Mouse (Mus musculus) CH12.LX (cell line): ENCODE measurements around the gene Gm37240. TPM values are rescaled to one million over a fixed set of nuclear protein-coding genes. Genes with fewer than 3 reads are reported as not detected.

Source experiments
- DNase-seq: peaks from one replicate; pipeline ENCODE4 v3.0.0-alpha.2; 2013; ENCODE audit errors: extremely low read depth
- H3K27ac ChIP-seq: 2 replicates; pipeline ENCODE4 v1.5.1; 2012; ENCODE audit warnings: low read depth, mild to moderate bottlenecking, control low read depth, moderate library complexity; ENCODE audit not compliant: insufficient read depth
- H3K27me3 ChIP-seq: replicated peaks from 2 replicates; pipeline ENCODE3; 2012; ENCODE audit warnings: inconsistent platforms
- H3K36me3 ChIP-seq, 2 experiments: replicated peaks in 1 of 2; 2 replicates each; pipeline versions ENCODE3 to v1.6.1; 2012; ENCODE audit warnings: inconsistent platforms in 1 of 2, low read length in 1 of 2, mild to moderate bottlenecking in 1 of 2, mixed read lengths in 1 of 2, moderate library complexity in 1 of 2; ENCODE audit not compliant: control insufficient read depth in 1 of 2, insufficient read depth in 1 of 2
- H3K4me1 ChIP-seq, 2 experiments: 2 replicates each; pipeline ENCODE4 v1.6.1; 2012; ENCODE audit warnings: inconsistent platforms in 1 of 2, moderate library complexity in 1 of 2; ENCODE audit not compliant: insufficient read depth in 2 of 2, control insufficient read depth in 1 of 2
- H3K4me2 ChIP-seq: 2 replicates; pipeline ENCODE4 v1.6.1; 2012; ENCODE audit warnings: low read depth, mild to moderate bottlenecking, control low read depth; ENCODE audit not compliant: poor library complexity, insufficient read depth, severe bottlenecking
- H3K4me3 ChIP-seq, 3 experiments: fragments of 150-350 bp in 1 of 3; sonication (generic) in 1 of 3; replicated peaks in 1 of 3; 2 replicates each; pipeline versions ENCODE3 to v1.5.1; 2011 to 2012; ENCODE audit warnings: low read depth in 2 of 3, low read length in 2 of 3, mild to moderate bottlenecking in 2 of 3, moderate library complexity in 2 of 3, control low read depth in 1 of 3, improper control_type of control experiment in 1 of 3, inconsistent platforms in 1 of 3, mixed read lengths in 1 of 3; ENCODE audit not compliant: poor library complexity in 1 of 3
- H3K79me2 ChIP-seq: replicated peaks from 2 replicates; pipeline ENCODE4 v1.6.1; 2012; ENCODE audit warnings: mild to moderate bottlenecking, moderate library complexity; ENCODE audit not compliant: control insufficient read depth, poor library complexity, insufficient read depth, severe bottlenecking; ENCODE audit errors: extremely low read depth
- H3K9ac ChIP-seq: 2 replicates; pipeline ENCODE4 v1.6.1; 2012; ENCODE audit warnings: low read depth, mild to moderate bottlenecking, control low read depth, moderate library complexity; ENCODE audit not compliant: insufficient read depth
- H3K9me3 ChIP-seq: replicated peaks from 2 replicates; pipeline ENCODE3; 2012; ENCODE audit warnings: low read length, inconsistent platforms, mixed read lengths
- BHLHE40 ChIP-seq: IDR thresholded peaks from 2 replicates; pipeline ENCODE4 v1.6.1; 2011; ENCODE audit warnings: mild to moderate bottlenecking, low read depth, low read length, improper control_type of control experiment
- CHD1 ChIP-seq: IDR thresholded peaks from 2 replicates; pipeline ENCODE4 v1.6.1; 2012; ENCODE audit warnings: low read depth, low read length, improper control_type of control experiment, inconsistent platforms
- CHD2 ChIP-seq: IDR thresholded peaks from 2 replicates; pipeline ENCODE4 v1.6.1; 2011; ENCODE audit warnings: low read length, improper control_type of control experiment
- CTCF ChIP-seq, 2 experiments: IDR thresholded peaks in 1 of 2; conservative IDR thresholded peaks in 1 of 2; 2 replicates each; pipeline ENCODE4 v1.5.1; 2011 to 2012; ENCODE audit warnings: low read depth in 2 of 2, low read length in 2 of 2, improper control_type of control experiment in 1 of 2, inconsistent platforms in 1 of 2, mild to moderate bottlenecking in 1 of 2, moderate library complexity in 1 of 2
- E2F4 ChIP-seq: IDR thresholded peaks from 2 replicates; pipeline ENCODE4 v1.6.1; 2011; ENCODE audit warnings: low read depth, low read length, improper control_type of control experiment; ENCODE audit not compliant: insufficient replicate concordance
- ELF1 ChIP-seq: IDR thresholded peaks from 2 replicates; pipeline ENCODE4 v1.6.1; 2014; ENCODE audit warnings: low read depth, mild to moderate bottlenecking, inconsistent platforms, low read length, improper control_type of control experiment
- EP300 ChIP-seq: IDR thresholded peaks from 2 replicates; pipeline ENCODE4 v1.6.1; 2011; ENCODE audit warnings: low read length, improper control_type of control experiment
- ETS1 ChIP-seq: conservative IDR thresholded peaks from 2 replicates; pipeline ENCODE4 v1.6.1; 2012; ENCODE audit warnings: low read depth, mild to moderate bottlenecking, inconsistent platforms, low read length, improper control_type of control experiment, moderate library complexity
- HCFC1 ChIP-seq: IDR thresholded peaks from 2 replicates; pipeline ENCODE4 v1.6.1; 2012; ENCODE audit warnings: low read depth, mild to moderate bottlenecking, inconsistent platforms, low read length, improper control_type of control experiment
- IRF4 ChIP-seq: IDR thresholded peaks from 2 replicates; pipeline ENCODE4 v1.6.1; 2014; ENCODE audit warnings: low read depth, mild to moderate bottlenecking, inconsistent platforms, low read length, improper control_type of control experiment
- JUN ChIP-seq: IDR thresholded peaks from 2 replicates; pipeline ENCODE4 v1.6.1; 2011; ENCODE audit warnings: low read depth, mild to moderate bottlenecking, low read length, improper control_type of control experiment, moderate library complexity; ENCODE audit not compliant: insufficient read depth
- KAT2A ChIP-seq: IDR thresholded peaks from 2 replicates; pipeline ENCODE4 v1.6.1; 2012; ENCODE audit warnings: low read length, improper control_type of control experiment, inconsistent platforms; ENCODE audit not compliant: insufficient replicate concordance
- MAFK ChIP-seq: IDR thresholded peaks from 2 replicates; pipeline ENCODE4 v1.6.1; 2011; ENCODE audit warnings: low read length, improper control_type of control experiment; ENCODE audit not compliant: insufficient replicate concordance
- MAZ ChIP-seq: IDR thresholded peaks from 2 replicates; pipeline ENCODE4 v1.6.1; 2012; ENCODE audit warnings: low read depth, mild to moderate bottlenecking, inconsistent platforms, low read length, improper control_type of control experiment, moderate library complexity
- MEF2A ChIP-seq: IDR thresholded peaks from 2 replicates; pipeline ENCODE4 v1.6.1; 2014; ENCODE audit warnings: low read depth, mild to moderate bottlenecking, inconsistent platforms, low read length, improper control_type of control experiment, borderline replicate concordance
- MXI1 ChIP-seq: IDR thresholded peaks from 2 replicates; pipeline ENCODE4 v1.6.1; 2011; ENCODE audit warnings: mild to moderate bottlenecking, low read depth, low read length, improper control_type of control experiment
- MYC ChIP-seq: IDR thresholded peaks from 2 replicates; pipeline ENCODE4 v1.6.1; 2011; ENCODE audit warnings: low read depth, mild to moderate bottlenecking, improper control_type of control experiment, low read length
- NRF1 ChIP-seq: IDR thresholded peaks from 2 replicates; pipeline ENCODE4 v1.6.1; 2014; ENCODE audit warnings: low read depth, mild to moderate bottlenecking, inconsistent platforms, low read length, improper control_type of control experiment, moderate library complexity
- PAX5 ChIP-seq: IDR thresholded peaks from 2 replicates; pipeline ENCODE4 v1.6.1; 2012; ENCODE audit warnings: low read length, inconsistent platforms, mixed read lengths
- POLR2A ChIP-seq: IDR thresholded peaks from 2 replicates; pipeline ENCODE4 v1.6.1; 2011; ENCODE audit warnings: low read depth, mild to moderate bottlenecking, improper control_type of control experiment, low read length
- POLR2AphosphoS2 ChIP-seq: IDR thresholded peaks from 2 replicates; pipeline ENCODE4 v1.6.1; 2011; ENCODE audit warnings: low read depth, low read length, improper control_type of control experiment
- RAD21 ChIP-seq: IDR thresholded peaks from 2 replicates; pipeline ENCODE4 v1.6.1; 2011; ENCODE audit warnings: low read depth, mild to moderate bottlenecking, low read length, improper control_type of control experiment, moderate library complexity
- RCOR1 ChIP-seq: conservative IDR thresholded peaks from 2 replicates; pipeline ENCODE4 v1.6.1; 2012; ENCODE audit warnings: low read depth, mild to moderate bottlenecking, inconsistent platforms, low read length, improper control_type of control experiment
- SIN3A ChIP-seq: IDR thresholded peaks from 2 replicates; pipeline ENCODE4 v1.6.1; 2012; ENCODE audit warnings: low read length, improper control_type of control experiment, inconsistent platforms
- SMC3 ChIP-seq: IDR thresholded peaks from 2 replicates; pipeline ENCODE4 v1.6.1; 2011; ENCODE audit warnings: low read depth, low read length, improper control_type of control experiment
- TBP ChIP-seq: conservative IDR thresholded peaks from 2 replicates; pipeline ENCODE4 v1.6.1; 2011; ENCODE audit warnings: low read depth, low read length, improper control_type of control experiment
- TCF12 ChIP-seq: IDR thresholded peaks from 2 replicates; pipeline ENCODE4 v1.6.1; 2014; ENCODE audit warnings: low read depth, mild to moderate bottlenecking, inconsistent platforms, low read length, improper control_type of control experiment
- USF1 ChIP-seq: IDR thresholded peaks from 2 replicates; pipeline ENCODE4 v1.6.1; 2014; ENCODE audit warnings: low read depth, mild to moderate bottlenecking, inconsistent platforms, low read length, improper control_type of control experiment
- ZC3H11A ChIP-seq: IDR thresholded peaks from 2 replicates; pipeline ENCODE4 v1.6.1; 2012; ENCODE audit warnings: low read depth, mild to moderate bottlenecking, inconsistent platforms, low read length, improper control_type of control experiment
- ZKSCAN1 ChIP-seq: IDR thresholded peaks from 2 replicates; pipeline ENCODE4 v1.6.1; 2012; ENCODE audit warnings: low read depth, inconsistent platforms, low read length, improper control_type of control experiment, borderline replicate concordance
- ZNF384 ChIP-seq: IDR thresholded peaks from 2 replicates; pipeline ENCODE4 v1.6.1; 2012; ENCODE audit warnings: low read depth, low read length, improper control_type of control experiment, inconsistent platforms
- dilution Hi-C: fragments of 300-500 bp; cut with MboI; formaldehyde crosslinking; loops from 2 replicates; pipeline ENCODE4 v1.14.3; 2020; ENCODE audit warnings: low sequenced_read_pairs; ENCODE audit not compliant: extremely low pct_unique_long_range_greater_than_20kb, extremely low pct_ligation_motif_present
- in situ Hi-C: fragments of 300-500 bp; cut with MboI; formaldehyde crosslinking; loops from 3 replicates; pipeline ENCODE4 v1.14.3; 2019; ENCODE audit warnings: low sequenced_read_pairs, low pct_ligation_motif_present, low pct_unique_long_range_greater_than_20kb, mixed read lengths
- polyA plus RNA-seq: library from polyadenylated mRNA; unstranded; fragments of >175 nt; gene quantifications from 2 replicates; pipeline ENCODE4 v1.2.1, GENCODE M21; 2012; ENCODE audit warnings: low read depth; ENCODE audit not compliant: insufficient read length
- total RNA-seq, 2 experiments: library from RNA; depleted of rRNA; stranded (reverse); fragments of 300-350 nt in 1 of 2; fragments of >200 nt in 1 of 2; gene quantifications; 2 replicates each; pipeline ENCODE4 v1.2.3; 2012 to 2014

Gm37240 gene
- total and polyA plus RNA-seq, 3 experiments, result 0.08 to 0.19 (median 0.14) TPM

DNA sequence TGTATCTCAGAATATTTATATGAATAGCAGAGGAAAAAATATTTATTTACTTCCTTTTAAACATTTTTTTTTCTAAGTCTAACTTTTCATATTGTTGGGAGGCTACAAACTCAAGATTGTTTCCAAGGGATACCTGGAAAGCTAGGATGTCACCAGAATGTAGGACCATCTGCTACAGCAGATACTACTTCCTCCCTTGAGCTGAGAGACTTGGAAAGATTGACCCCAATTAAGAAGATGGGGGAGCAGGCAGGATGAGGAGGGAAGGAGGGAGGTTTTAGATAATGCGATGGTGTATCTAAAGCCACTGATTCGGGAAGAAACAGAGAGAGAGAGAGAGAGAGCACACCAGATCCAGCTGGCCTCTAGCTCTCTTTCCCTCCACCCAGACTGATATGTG lies 418.3 kb downstream of the Gm37240 start:
- H3K79me2 ChIP-seq, result no peaks in the 10 kb centered on the region
- H3K27ac ChIP-seq, result no peak overlapping the region
- no peaks in the 10 kb centered on the region for H3K4me1 ChIP-seq
- no peaks in the 10 kb centered on the region for H3K9me3 ChIP-seq
- H3K27me3 ChIP-seq, result no peaks in the 10 kb centered on the region
- H3K36me3 ChIP-seq, result no peaks in the 10 kb centered on the region
- H3K9ac ChIP-seq, result no peak overlapping the region
- no peak for TF ChIP-seq EP300
- TF ChIP-seq IRF4, result no peak
- no peak for TF ChIP-seq USF1
- TF ChIP-seq RCOR1, result no peak
- no peak for TF ChIP-seq JUN
- TF ChIP-seq MEF2A, result no peak
- TF ChIP-seq ZC3H11A, result no peak
- TF ChIP-seq NRF1, result no peak
- no peak for TF ChIP-seq ZNF384
- TF ChIP-seq TCF12, result no peak
- no peak for TF ChIP-seq CHD1
- TF ChIP-seq ZKSCAN1, result no peak
- TF ChIP-seq MAZ, result no peak
- TF ChIP-seq MYC, result no peak
- TF ChIP-seq CTCF (conservative IDR thresholded peaks at IDR 0.05 in 1 of 2, IDR thresholded peaks at IDR 0.05 in 1 of 2; ENCODE audit: low read depth in 2 of 2, low read length in 2 of 2), result no peak
- TF ChIP-seq MAFK, result no peak
- TF ChIP-seq CHD2, result no peak
- no peak for TF ChIP-seq ETS1
- in situ Hi-C loops (no loop called here), dilution Hi-C loops (no loop called here)
- H3K4me2 ChIP-seq, result no peak overlapping the region
- DNase-seq, result no peak
- no peak overlapping the region for H3K4me3 ChIP-seq

DNA sequence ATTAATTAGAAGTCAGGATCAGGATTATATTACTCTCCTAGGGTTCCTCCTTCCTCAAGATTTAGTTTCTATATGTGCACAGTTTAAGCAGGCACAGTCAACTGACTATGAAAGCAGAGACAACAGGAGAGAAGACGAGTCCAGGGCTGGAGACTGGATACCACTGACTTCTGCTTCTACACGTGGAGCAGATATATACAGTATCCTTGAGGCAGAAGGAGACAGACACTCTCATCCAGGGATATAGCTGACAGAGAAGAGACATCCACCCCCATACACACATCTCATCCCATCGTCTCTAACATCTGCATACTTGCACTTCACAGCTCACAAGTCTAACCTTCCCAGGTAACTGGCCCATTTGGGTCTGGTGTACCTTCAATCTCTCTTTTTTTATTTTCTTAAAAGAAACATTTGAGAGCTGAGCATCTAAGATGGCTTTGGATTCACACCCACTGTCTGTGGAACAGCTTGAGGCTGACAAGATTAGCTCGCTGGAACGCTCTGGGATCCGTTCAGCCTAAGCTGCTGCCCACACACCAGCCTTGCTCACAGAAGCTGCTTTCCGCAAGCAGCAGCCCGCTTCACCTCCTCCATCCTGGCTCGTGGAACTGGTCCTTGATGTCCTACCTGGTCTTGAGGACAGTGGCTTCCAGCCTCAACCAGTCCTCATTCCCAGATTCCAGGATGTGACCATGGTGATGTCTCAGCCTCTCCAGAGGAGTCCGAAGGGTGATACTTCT lies 421.9 kb downstream of the Gm37240 start:
- H3K9ac ChIP-seq, result no peak overlapping the region
- DNase-seq, result no peak
- dilution Hi-C loops, result no loop called here

More for the DNA sequence above, 421.9 kb downstream of the Gm37240 start:
- Histone ChIP-seq H3K4me2 (no peak overlapping the region), H3K36me3 (no peaks in the 10 kb centered on the region), H3K9me3 (peaks cover 2% of the 10 kb centered on the region), H3K79me2 (no peaks in the 10 kb centered on the region), H3K27me3 (no peaks in the 10 kb centered on the region), H3K27ac (no peak overlapping the region), H3K4me1 (no peaks in the 10 kb centered on the region), H3K4me3 (no peak overlapping the region)
- TF ChIP-seq HCFC1, result no peak
- no peak for TF ChIP-seq POLR2AphosphoS2
- no peak for TF ChIP-seq TCF12
- no peak for TF ChIP-seq MYC
- TF ChIP-seq PAX5, result no peak
- no peak for TF ChIP-seq ELF1
- no peak for TF ChIP-seq E2F4
- no peak for TF ChIP-seq RAD21
- no peak for TF ChIP-seq MXI1
- TF ChIP-seq KAT2A, result no peak
- TF ChIP-seq ETS1, result no peak
- no peak for TF ChIP-seq SIN3A
- no peak for TF ChIP-seq TBP
- TF ChIP-seq ZKSCAN1, result no peak
- no peak for TF ChIP-seq SMC3
- no peak for TF ChIP-seq USF1
- TF ChIP-seq POLR2A, result no peak
- no peak for TF ChIP-seq BHLHE40
- in situ Hi-C loops, result no loop called here
